22 mouse cellular contexts compared by ENCODE assay signal in the genomic region with DNA sequence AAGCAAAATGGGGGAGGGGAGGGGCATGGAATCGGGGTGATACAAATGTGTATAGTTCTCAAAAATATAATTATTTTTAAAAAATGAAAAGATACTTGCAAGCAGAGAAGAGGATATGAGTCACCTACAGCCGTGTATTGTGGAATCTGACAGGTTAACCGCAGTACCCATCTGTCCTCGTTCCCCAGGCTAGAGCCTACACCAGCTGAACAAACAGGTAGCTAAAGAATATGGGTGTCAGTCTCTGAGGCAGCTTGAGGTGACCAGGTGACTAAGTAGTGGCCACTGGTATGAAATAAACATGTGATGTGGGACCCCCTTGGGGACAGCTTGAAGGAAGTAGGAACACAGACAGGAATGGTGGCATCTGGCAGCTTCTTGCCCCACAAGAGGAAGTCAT.
DNase-seq lines count a peak whose midpoint lies in the region; ATAC-seq and TF ChIP-seq lines count a peak whose summit lies in the region.
"Had no signal": no experiment of that assay in that cellular context is flagged by ENCODE, and none has a peak within 500 bp of the region (broad histone marks: within the 10 kb centered on the region; RNA-seq: fewer than 3 reads in every experiment).

No protein-coding gene starts in this region.

- DNase-seq in left cerebral cortex, adult 2 months (ENCODE audit: extremely low spot score in 1 of 2, low spot score in 2 of 2): no peak
- no peak for DNase-seq in left cerebral cortex, adult 9 months (ENCODE audit: low spot score in 2 of 2)
- DNase-seq in 416B (ENCODE audit: low read depth): peak; percentile 63
- DNase-seq in gastrocnemius, postnatal 14 days: no peak
- DNase-seq: adrenal gland, postnatal 36 days; cerebellum, adult 11 months; cerebellum, adult 2 months; cerebellum, adult 9-11 months; cerebellum, postnatal 25 days; embryo, embryonic 11 days had no signal

- peak overlapping the region; percentile 89 for H3K27ac ChIP-seq in left cerebral cortex, adult 2 months
- peak overlapping the region; percentile 54 for H3K27ac ChIP-seq in cortical plate, adult 2 months (ENCODE audit: insufficient read depth, low read length)
- no peak overlapping the region for H3K27ac ChIP-seq in heart, embryonic 11.5 days (ENCODE audit: low read depth, low read length)
- H3K27ac ChIP-seq: embryonic facial prominence, embryonic 10.5 days; embryonic facial prominence, embryonic 13.5 days; forebrain, embryonic 12.5 days; forebrain, embryonic 15.5 days; heart, adult 2 months; heart, embryonic 10.5 days; hindbrain, embryonic 12.5 days; hindbrain, embryonic 15.5 days had no signal

- WGBS in heart, embryonic 11.5 days (ENCODE audit: insufficient replicate concordance): 79% methylated on average over 4 of the region's 4 CpGs

- no peaks in the 10 kb centered on the region for H3K9me3 ChIP-seq in heart, embryonic 11.5 days (replicated peaks; ENCODE audit: control insufficient read depth, low read length)
- H3K9me3 ChIP-seq: embryonic facial prominence, embryonic 10.5 days; embryonic facial prominence, embryonic 13.5 days; forebrain, embryonic 12.5 days; forebrain, embryonic 15.5 days; heart, embryonic 10.5 days; hindbrain, embryonic 12.5 days; hindbrain, embryonic 15.5 days had no signal

- no peak overlapping the region for H3K4me3 ChIP-seq in left cerebral cortex, adult 2 months
- no peak overlapping the region for H3K4me3 ChIP-seq in cortical plate, adult 2 months (ENCODE audit: insufficient read depth, low read length)
- no peak overlapping the region for H3K4me3 ChIP-seq in heart, embryonic 11.5 days (ENCODE audit: low read depth, low read length)
- H3K4me3 ChIP-seq: embryonic facial prominence, embryonic 10.5 days; embryonic facial prominence, embryonic 13.5 days; erythroblast, embryonic 14.5 days; forebrain, embryonic 12.5 days; forebrain, embryonic 15.5 days; heart, adult 2 months; heart, embryonic 10.5 days; hindbrain, embryonic 12.5 days; hindbrain, embryonic 15.5 days had no signal

- H3K36me3 ChIP-seq in heart, embryonic 11.5 days (ENCODE audit: control insufficient read depth, insufficient read depth, low read length): no peaks in the 10 kb centered on the region
- H3K36me3 ChIP-seq: embryonic facial prominence, embryonic 10.5 days; embryonic facial prominence, embryonic 13.5 days; forebrain, embryonic 12.5 days; forebrain, embryonic 15.5 days; heart, embryonic 10.5 days; hindbrain, embryonic 12.5 days; hindbrain, embryonic 15.5 days had no signal

- intact Hi-C loops in left cerebral cortex, adult 2 months (cut with DNase I): loop anchor here (5.0 to 10.0 kb wide), 2 partner anchors 181 to 298 kb away; no protein-coding TSS in a partner anchor
- intact Hi-C loops in gastrocnemius, postnatal 14 days (cut with DNase I; ENCODE audit: low total_unique reads): no loop called here

- no peak overlapping the region for H3K4me2 ChIP-seq in heart, embryonic 11.5 days
- H3K4me2 ChIP-seq: embryonic facial prominence, embryonic 13.5 days; forebrain, embryonic 12.5 days; forebrain, embryonic 15.5 days; hindbrain, embryonic 12.5 days; hindbrain, embryonic 15.5 days had no signal

- peaks cover 6% of the 10 kb centered on the region for H3K4me1 ChIP-seq in cortical plate, adult 2 months (ENCODE audit: control insufficient read depth, insufficient read depth, low read length)
- no peaks in the 10 kb centered on the region for H3K4me1 ChIP-seq in heart, embryonic 11.5 days (ENCODE audit: control insufficient read depth, insufficient read depth, low read length)
- H3K4me1 ChIP-seq: embryonic facial prominence, embryonic 10.5 days; embryonic facial prominence, embryonic 13.5 days had no signal

- no peak for ATAC-seq in heart, embryonic 11.5 days (replicated peaks; ENCODE audit: insufficient number of reproducible peaks, low FRiP score, low TSS enrichment)
- ATAC-seq: activated CD4-positive, CD25-positive, alpha-beta regulatory T cell, adult 4 months; forebrain, embryonic 15.5 days had no signal

- no peak for TF ChIP-seq CTCF in left cerebral cortex, adult 2 months (IDR thresholded peaks at IDR 0.05)
- no peak for TF ChIP-seq CTCF in cortical plate, adult 2 months (IDR thresholded peaks at IDR 0.05; ENCODE audit: extremely low read depth, insufficient read depth, low read length)

- no peak for TF ChIP-seq POLR2A in cortical plate, adult 2 months (IDR thresholded peaks at IDR 0.05; ENCODE audit: extremely low read depth, insufficient read depth, low read length)

- no peak overlapping the region for H3K9ac ChIP-seq in heart, embryonic 11.5 days (ENCODE audit: low read depth, low read length)
- H3K9ac ChIP-seq: embryonic facial prominence, embryonic 13.5 days; forebrain, embryonic 12.5 days; forebrain, embryonic 15.5 days; hindbrain, embryonic 12.5 days; hindbrain, embryonic 15.5 days had no signal

- no peaks in the 10 kb centered on the region for H3K27me3 ChIP-seq in heart, embryonic 11.5 days (ENCODE audit: control insufficient read depth, insufficient read depth, low read length)
- H3K27me3 ChIP-seq: embryonic facial prominence, embryonic 13.5 days; forebrain, embryonic 12.5 days; forebrain, embryonic 15.5 days; hindbrain, embryonic 12.5 days; hindbrain, embryonic 15.5 days had no signal
